In genomic region chr2:85715119-85715518, GRCm38 (mm10) we compare ENCODE assay signal across 24 mouse cellular contexts. TPM values are rescaled to one million over a fixed set of nuclear protein-coding genes. Genes with fewer than 3 reads are reported as not detected.
"Had no signal": no experiment of that assay in that cellular context is flagged by ENCODE, and none has a peak within 500 bp of the region (broad histone marks: within the 10 kb centered on the region; RNA-seq: fewer than 3 reads in every experiment).

Gene Olfr1009, plus strand, starts transcription at chr2:85715419.

- H3K4me3 ChIP-seq: neural tube, embryonic 13.5 days; neural tube, embryonic 15.5 days; stomach, embryonic 15.5 days had no signal

- H3K4me2 ChIP-seq: neural tube, embryonic 13.5 days; neural tube, embryonic 15.5 days; stomach, embryonic 15.5 days had no signal

- DNase-seq: retina, postnatal 1 day; right cerebral cortex, adult 18-20 months; right cerebral cortex, postnatal 14 days; right cerebral cortex, postnatal 25 days; right cerebral cortex, postnatal 4 days; spleen, adult 18-20 months; thymus, adult 18-20 months; thymus, adult 2 months; thymus, postnatal 14 days; thymus, postnatal 25 days; thymus, postnatal 36 days; thymus, postnatal 4 days had no signal

- H3K36me3 ChIP-seq: neural tube, embryonic 13.5 days; neural tube, embryonic 15.5 days; stomach, embryonic 15.5 days had no signal

- H3K9me3 ChIP-seq: neural tube, embryonic 13.5 days; neural tube, embryonic 15.5 days; stomach, embryonic 15.5 days had no signal

- H3K27ac ChIP-seq: neural tube, embryonic 13.5 days; neural tube, embryonic 15.5 days; stomach, embryonic 15.5 days; stomach, postnatal 0 days had no signal

- H3K9ac ChIP-seq: neural tube, embryonic 13.5 days; neural tube, embryonic 15.5 days; stomach, embryonic 15.5 days had no signal

- H3K4me1 ChIP-seq: neural tube, embryonic 13.5 days; neural tube, embryonic 15.5 days; stomach, embryonic 15.5 days had no signal

- H3K27me3 ChIP-seq: neural tube, embryonic 13.5 days; neural tube, embryonic 15.5 days; stomach, embryonic 15.5 days had no signal

RNA-seq across cellular contexts. Expression of gene Olfr1009, which starts in this region (rescaled TPM):
- polyA plus RNA-seq: neural tube, embryonic 13.5 days; neural tube, embryonic 14.5 days; neural tube, embryonic 15.5 days; small intestine, adult 2 months; spleen, adult 2 months; stomach, embryonic 14.5 days; stomach, embryonic 15.5 days; stomach, embryonic 16.5 days; stomach, postnatal 0 days; testis, adult 2 months; thymus, adult 2 months; thymus, postnatal 0 days; urinary bladder, adult 2 months had no signal
